Mouse (Mus musculus) olfactory bulb, adult 2 months (tissue): ENCODE measurements around the gene Col1a1. TPM values are rescaled to one million over a fixed set of nuclear protein-coding genes. Genes with fewer than 3 reads are reported as not detected.

Experiments used
- H3K27ac ChIP-seq: fragments of 200-500 bp; 2 replicates; pipeline ENCODE4 v1.5.1; 2012; ENCODE audit warnings: low read depth, low read length; ENCODE audit not compliant: insufficient read depth
- H3K4me1 ChIP-seq: fragments of 200-500 bp; 2 replicates; pipeline ENCODE4 v1.6.1; 2012; ENCODE audit warnings: low read length; ENCODE audit not compliant: control insufficient read depth, insufficient read depth
- H3K4me3 ChIP-seq: fragments of 200-500 bp; 2 replicates; pipeline ENCODE4 v1.5.1; 2012; ENCODE audit warnings: mild to moderate bottlenecking, low read depth, low read length, moderate library complexity; ENCODE audit not compliant: insufficient read depth
- CTCF ChIP-seq: fragments of 200-500 bp; IDR thresholded peaks from 2 replicates; pipeline ENCODE4 v1.5.1; 2012; ENCODE audit warnings: low read depth, mild to moderate bottlenecking, low read length, moderate library complexity; ENCODE audit not compliant: insufficient read depth
- POLR2A ChIP-seq: fragments of 200-500 bp; IDR thresholded peaks from 2 replicates; pipeline ENCODE4 v1.6.1; 2012; ENCODE audit warnings: mild to moderate bottlenecking, low read depth, low read length, moderate library complexity; ENCODE audit not compliant: insufficient read depth
- WGBS: fragments of 180-500 bp; shearing (Covaris S2); methylation state at CpG from one replicate; pipeline ENCODE4 v1.1.7; 2018; 5-methylcytosine and 5-hydroxymethylcytosine counted together
- polyA plus RNA-seq: library from polyadenylated mRNA; stranded (reverse); fragments of >200 nt; gene quantifications from 2 replicates; pipeline ENCODE4 v1.2.4, GENCODE M21; 2012; ENCODE audit warnings: low replicate concordance; ENCODE audit not compliant: missing spikeins, insufficient read depth, insufficient read length

Gene Col1a1
- polyA plus RNA-seq, 1 experiment = not detected

GRCm38 (mm10) chr11:94970210-94970943 is 34.4 kb downstream of the Col1a1 start:
- peaks cover 17% of the 10 kb centered on the region for H3K4me1 ChIP-seq
- TF ChIP-seq POLR2A (no peak), CTCF (no peak)
- no peak overlapping the region for H3K4me3 ChIP-seq
- no peak overlapping the region for H3K27ac ChIP-seq
- 61% methylated on average over 15 of the region's 15 CpGs for WGBS

- 64% methylated on average over 16 of the region's 16 CpGs for WGBS
- peaks cover 17% of the 10 kb centered on the region for H3K4me1 ChIP-seq
- H3K4me3 ChIP-seq = no peak overlapping the region
- no peak overlapping the region for H3K27ac ChIP-seq
- TF ChIP-seq POLR2A = no peak
- no peak for TF ChIP-seq CTCF
Measured at GRCm38 (mm10) chr11:94971895-94972615, 36.0 kb downstream of the Col1a1 start.

GRCm38 (mm10) chr11:94972887-94973286 is 36.9 kb downstream of the Col1a1 start:
- Histone ChIP-seq H3K4me1 (peaks cover 17% of the 10 kb centered on the region), H3K4me3 (no peak overlapping the region), H3K27ac (no peak overlapping the region)
- TF ChIP-seq POLR2A (no peak), CTCF (no peak)
- 23% methylated on average over 5 of the region's 5 CpGs for WGBS

- no peak overlapping the region for H3K27ac ChIP-seq
- peaks cover 17% of the 10 kb centered on the region for H3K4me1 ChIP-seq
- H3K4me3 ChIP-seq = no peak overlapping the region
- TF ChIP-seq POLR2A (no peak), CTCF (no peak)
- 68% methylated on average over 4 of the region's 4 CpGs for WGBS
Measured at GRCm38 (mm10) chr11:94973313-94973712, 37.3 kb downstream of the Col1a1 start.

GRCm38 (mm10) chr11:94974951-94975350 is 38.9 kb downstream of the Col1a1 start:
- WGBS = 78% methylated on average over 2 of the region's 2 CpGs
- peaks cover 21% of the 10 kb centered on the region for H3K4me1 ChIP-seq
- H3K4me3 ChIP-seq = no peak overlapping the region
- TF ChIP-seq POLR2A (no peak), CTCF (no peak)
- H3K27ac ChIP-seq = no peak overlapping the region

GRCm38 (mm10) chr11:94976199-94976598 is 40.2 kb downstream of the Col1a1 start, which contains the start of gene Sgca:
Gene Sgca, minus strand, starts transcription at chr11:94976327.
- no peak for TF ChIP-seq POLR2A
- Histone ChIP-seq H3K4me1 (peaks cover 18% of the 10 kb centered on the region), H3K27ac (no peak within 1 kb of the TSS), H3K4me3 (no peak within 1 kb of the TSS)
- 72% methylated on average over 5 of the region's 5 CpGs for WGBS

GRCm38 (mm10) chr11:94978178-94978915 is 42.3 kb downstream of the Col1a1 start:
- TF ChIP-seq POLR2A (no peak), CTCF (no peak)
- WGBS = 28% methylated on average over 9 of the region's 9 CpGs
- Histone ChIP-seq H3K4me3 (peak overlapping the region; percentile 17; the same call in 1 of the 2 replicates), H3K4me1 (peaks cover 5% of the 10 kb centered on the region), H3K27ac (peak overlapping the region; percentile 55; the same call in 1 of the 2 replicates)

GRCm38 (mm10) chr11:94978947-94979346 is 42.9 kb downstream of the Col1a1 start:
- peaks cover 4% of the 10 kb centered on the region for H3K4me1 ChIP-seq
- TF ChIP-seq CTCF (peak; percentile 89), POLR2A (peak; percentile 54; the same call in 1 of the 2 replicates)
- under 1% methylated on average over 20 of the region's 20 CpGs for WGBS
- peak overlapping the region; percentile 35 for H3K4me3 ChIP-seq
- peak overlapping the region; percentile 62 for H3K27ac ChIP-seq
